Mouse (Mus musculus) limb, embryonic 13.5 days (tissue): ENCODE data around the gene 4933428G20Rik. TPM values are rescaled to one million over a fixed set of nuclear protein-coding genes. Genes with fewer than 3 reads are reported as not detected.

Experiments used
- ATAC-seq: fragments of 200-750 bp; cut with Nextera tagmentation; 2 replicates; pipeline ENCODE4 v1.8.0; 2017; ENCODE audit warnings: low read depth, moderate number of reproducible peaks, moderate TSS enrichment; ENCODE audit not compliant: low FRiP score
- H3K27ac ChIP-seq: fragments of 300-500 bp; sonication (generic); 2 replicates; pipeline ENCODE4 v1.5.1; 2015; ENCODE audit warnings: inconsistent platforms, mild to moderate bottlenecking, moderate library complexity
- H3K27me3 ChIP-seq: fragments of 300-500 bp; sonication (generic); 2 replicates; pipeline ENCODE4 v1.6.1; 2015; ENCODE audit warnings: mild to moderate bottlenecking, inconsistent platforms
- H3K36me3 ChIP-seq: fragments of 300-500 bp; sonication (generic); 2 replicates; pipeline ENCODE4 v1.6.1; 2015; ENCODE audit warnings: inconsistent platforms, mild to moderate bottlenecking, moderate library complexity
- H3K4me1 ChIP-seq: fragments of 300-500 bp; sonication (generic); 2 replicates; pipeline ENCODE4 v1.6.1; 2015; ENCODE audit warnings: inconsistent platforms
- H3K4me2 ChIP-seq: fragments of 300-500 bp; sonication (generic); replicated peaks from 2 replicates; pipeline ENCODE4 v1.6.1; 2015; ENCODE audit warnings: inconsistent platforms, mild to moderate bottlenecking, moderate library complexity
- H3K4me3 ChIP-seq: fragments of 300-500 bp; sonication (generic); 2 replicates; pipeline ENCODE4 v1.5.1; 2015; ENCODE audit warnings: moderate library complexity, mild to moderate bottlenecking, inconsistent platforms
- H3K9ac ChIP-seq: fragments of 300-500 bp; sonication (generic); 2 replicates; pipeline ENCODE4 v1.6.1; 2015; ENCODE audit warnings: mild to moderate bottlenecking, inconsistent platforms
- H3K9me3 ChIP-seq: fragments of 300-500 bp; sonication (generic); 2 replicates; pipeline ENCODE4 v1.6.1; 2016; ENCODE audit warnings: inconsistent platforms
- WGBS: fragments of 180-500 bp; shearing (Covaris S2); methylation state at CpG from one replicate; pipeline ENCODE4 v1.1.7; 2015; 5-methylcytosine and 5-hydroxymethylcytosine counted together
- polyA plus RNA-seq: library from polyadenylated mRNA; unstranded; fragments of >200 nt; fragmentation: Nextera tagmentation; extraction: Ambion mirVana; gene quantifications from 2 replicates; pipeline ENCODE4 v1.2.1, GENCODE M21; 2015

Gene 4933428G20Rik
- polyA plus RNA-seq, 1 experiment from 2014 or later: 1.1 TPM

GRCm38 (mm10) chr11:97539622-97540021 lies 39.5 kb upstream of the 4933428G20Rik start:
- ATAC-seq: no peak
- H3K9ac ChIP-seq: no peak overlapping the region
- H3K9me3 ChIP-seq: 0 out of 2 replicates have a peak, but pooled peaks cover 3% of the 10 kb centered on the region
- H3K27ac ChIP-seq: no peak overlapping the region
- no peak overlapping the region for H3K4me3 ChIP-seq
- H3K27me3 ChIP-seq: peaks cover 87% of the 10 kb centered on the region
- no peak overlapping the region for H3K4me2 ChIP-seq
- peaks cover 31% of the 10 kb centered on the region for H3K4me1 ChIP-seq
- 69% methylated on average over 5 of the region's 5 CpGs for WGBS
- H3K36me3 ChIP-seq: no peaks in the 10 kb centered on the region

DNA sequence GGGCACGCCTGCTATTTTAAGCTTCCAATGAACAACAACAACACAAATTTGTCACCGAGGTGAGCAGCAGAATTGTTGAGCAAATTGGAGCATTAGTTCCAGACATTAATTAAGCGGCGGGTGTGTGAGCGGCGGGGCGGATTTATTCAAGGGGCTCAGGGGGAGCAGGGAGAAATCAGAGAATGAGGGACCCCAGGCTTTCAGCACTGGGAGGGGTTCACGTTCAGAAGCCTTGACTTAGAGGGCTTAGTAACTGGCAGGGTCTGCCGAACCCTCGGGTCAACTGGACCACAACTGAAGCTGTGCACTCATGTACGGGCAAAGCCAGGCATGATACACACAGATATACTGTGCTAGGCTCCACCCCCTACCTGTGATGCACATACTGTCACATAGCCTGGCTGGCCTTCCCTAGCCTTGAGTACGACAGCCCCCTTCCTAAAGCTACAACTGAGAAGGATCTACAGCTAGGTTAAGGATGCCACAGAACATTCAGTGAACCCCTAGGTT lies 37.5 kb upstream of the 4933428G20Rik start:
- Histone ChIP-seq H3K4me3 (peak overlapping the region; percentile 46), H3K36me3 (no peaks in the 10 kb centered on the region)

GRCm38 (mm10) chr11:97536835-97537579 lies 36.9 kb upstream of the 4933428G20Rik start:
- peak overlapping the region; percentile 83 for H3K4me2 ChIP-seq
- H3K36me3 ChIP-seq: no peaks in the 10 kb centered on the region
- H3K9me3 ChIP-seq: 0 out of 2 replicates have a peak, but pooled peaks cover 3% of the 10 kb centered on the region
- H3K4me3 ChIP-seq: peak overlapping the region; percentile 46
- H3K9ac ChIP-seq: peak overlapping the region; percentile 65
- under 1% methylated on average over 33 of the region's 36 CpGs for WGBS
- no peak overlapping the region for H3K27ac ChIP-seq
- peaks cover 49% of the 10 kb centered on the region for H3K4me1 ChIP-seq
- no peak for ATAC-seq
- H3K27me3 ChIP-seq: peaks cover 88% of the 10 kb centered on the region

More for the DNA sequence above, 37.5 kb upstream of the 4933428G20Rik start:
- ATAC-seq: no peak
- peaks cover 87% of the 10 kb centered on the region for H3K27me3 ChIP-seq
- WGBS: 21% methylated on average over 12 of the region's 12 CpGs
- no peak overlapping the region for H3K27ac ChIP-seq
- H3K9me3 ChIP-seq: 0 out of 2 replicates have a peak, but pooled peaks cover 3% of the 10 kb centered on the region
- no peak overlapping the region; the same call in 1 of the 2 replicates for H3K9ac ChIP-seq
- H3K4me2 ChIP-seq: peak overlapping the region; percentile 83
- H3K4me1 ChIP-seq: peaks cover 43% of the 10 kb centered on the region

- H3K4me1 ChIP-seq: peaks cover 56% of the 10 kb centered on the region
Measured at GRCm38 (mm10) chr11:97536083-97536747, 36.1 kb upstream of the 4933428G20Rik start.

DNA sequence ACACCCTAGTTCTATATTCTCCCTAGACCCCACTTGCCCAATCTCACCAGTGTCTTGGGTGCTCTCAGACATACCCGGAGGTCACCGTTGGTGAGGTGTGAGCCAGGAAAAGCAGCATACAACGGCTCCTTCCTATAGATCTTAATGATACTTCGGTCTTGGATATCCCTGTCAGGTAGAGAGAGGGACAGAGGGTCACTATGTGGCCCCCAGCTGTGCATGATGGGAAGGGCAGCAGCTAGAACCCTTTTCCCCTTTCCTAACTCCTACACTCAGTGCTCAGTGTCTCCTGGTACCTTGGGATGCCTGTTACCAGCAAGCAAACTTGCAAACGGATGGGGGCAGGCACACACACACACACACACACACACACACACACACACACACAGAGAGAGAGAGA lies 35.5 kb upstream of the 4933428G20Rik start:
- no peaks in the 10 kb centered on the region for H3K36me3 ChIP-seq
- no peak overlapping the region for H3K9ac ChIP-seq
- WGBS: 38% methylated on average over 5 of the region's 5 CpGs
- ATAC-seq: no peak
- no peak overlapping the region for H3K27ac ChIP-seq
- peaks cover 50% of the 10 kb centered on the region for H3K4me1 ChIP-seq
- H3K9me3 ChIP-seq: 0 out of 2 replicates have a peak, but pooled peaks cover 3% of the 10 kb centered on the region
- H3K27me3 ChIP-seq: peaks cover 87% of the 10 kb centered on the region
- no peak overlapping the region for H3K4me3 ChIP-seq
- no peak overlapping the region for H3K4me2 ChIP-seq

More at GRCm38 (mm10) chr11:97536083-97536747, 36.1 kb upstream of the 4933428G20Rik start:
- ATAC-seq: no peak
- Histone ChIP-seq H3K9ac (0 out of 2 replicates have a peak overlapping the region, but pooled peaks have one; percentile 65), H3K27ac (no peak overlapping the region), H3K4me3 (peak overlapping the region; percentile 46), H3K9me3 (0 out of 2 replicates have a peak, but pooled peaks cover 3% of the 10 kb centered on the region), H3K4me2 (peak overlapping the region; percentile 83), H3K36me3 (no peaks in the 10 kb centered on the region), H3K27me3 (peaks cover 85% of the 10 kb centered on the region)
- 13% methylated on average over 35 of the region's 35 CpGs for WGBS

DNA sequence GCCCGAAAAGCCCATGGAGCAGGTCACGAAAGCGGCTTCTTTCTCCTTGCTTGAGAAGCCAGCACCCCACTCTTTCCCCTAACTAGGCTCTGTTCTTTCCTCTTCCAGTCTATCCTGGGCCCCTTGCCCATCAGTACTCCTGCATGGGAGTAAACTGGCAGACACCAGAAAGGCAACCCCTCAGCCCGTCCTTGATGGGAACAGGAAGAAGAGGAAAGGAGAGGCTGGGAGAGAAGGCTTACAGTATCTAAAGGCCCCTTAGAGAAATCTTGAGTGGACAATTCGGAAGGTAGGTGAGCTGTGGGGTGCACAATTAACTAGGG lies 35.1 kb upstream of the 4933428G20Rik start:
- WGBS: 27% methylated on average over 5 of the region's 5 CpGs
- Histone ChIP-seq H3K9me3 (0 out of 2 replicates have a peak, but pooled peaks cover 3% of the 10 kb centered on the region), H3K27ac (no peak overlapping the region), H3K4me2 (peak overlapping the region; percentile 58), H3K9ac (no peak overlapping the region), H3K4me3 (peak overlapping the region; percentile 34), H3K36me3 (no peaks in the 10 kb centered on the region), H3K27me3 (peaks cover 91% of the 10 kb centered on the region), H3K4me1 (peaks cover 46% of the 10 kb centered on the region)
- ATAC-seq: no peak

- Histone ChIP-seq H3K4me3 (peak overlapping the region; percentile 34), H3K4me1 (peaks cover 45% of the 10 kb centered on the region), H3K9me3 (0 out of 2 replicates have a peak, but pooled peaks cover 3% of the 10 kb centered on the region), H3K27ac (no peak overlapping the region), H3K4me2 (peak overlapping the region; percentile 58), H3K36me3 (no peaks in the 10 kb centered on the region), H3K9ac (peak overlapping the region; percentile 60), H3K27me3 (peaks cover 96% of the 10 kb centered on the region)
- no peak for ATAC-seq
- 1% methylated on average over 95 of the region's 95 CpGs for WGBS
Measured at GRCm38 (mm10) chr11:97534442-97535307, 34.5 kb upstream of the 4933428G20Rik start.

DNA sequence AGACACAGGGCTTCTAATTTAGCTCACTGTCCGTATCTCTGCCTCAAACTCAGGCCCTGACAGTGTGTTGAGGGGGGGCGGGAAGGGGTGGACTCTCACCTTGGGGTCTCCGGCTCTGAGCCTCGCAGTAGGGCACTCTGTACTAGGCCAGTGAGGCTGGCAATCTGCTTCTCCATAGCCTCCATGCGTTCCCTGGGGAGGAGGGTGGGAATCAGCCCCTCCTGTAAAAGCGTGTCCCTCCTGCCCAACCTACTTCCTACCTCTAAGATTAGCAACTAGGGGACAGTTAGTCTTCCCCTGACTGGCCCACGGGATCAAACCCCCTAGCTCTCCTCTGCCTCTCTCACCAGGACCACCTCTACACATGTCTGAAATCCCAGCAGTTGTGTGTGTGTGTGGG lies 33.5 kb upstream of the 4933428G20Rik start:
- no peak overlapping the region; the same call in 1 of the 2 replicates for H3K4me2 ChIP-seq
- WGBS: 19% methylated on average over 7 of the region's 7 CpGs
- H3K4me1 ChIP-seq: peaks cover 45% of the 10 kb centered on the region
- H3K9ac ChIP-seq: no peak overlapping the region
- no peak overlapping the region for H3K4me3 ChIP-seq
- H3K27ac ChIP-seq: no peak overlapping the region
- H3K27me3 ChIP-seq: peaks cover 91% of the 10 kb centered on the region
- ATAC-seq: no peak
- H3K36me3 ChIP-seq: no peaks in the 10 kb centered on the region
- H3K9me3 ChIP-seq: 0 out of 2 replicates have a peak, but pooled peaks cover 3% of the 10 kb centered on the region

DNA sequence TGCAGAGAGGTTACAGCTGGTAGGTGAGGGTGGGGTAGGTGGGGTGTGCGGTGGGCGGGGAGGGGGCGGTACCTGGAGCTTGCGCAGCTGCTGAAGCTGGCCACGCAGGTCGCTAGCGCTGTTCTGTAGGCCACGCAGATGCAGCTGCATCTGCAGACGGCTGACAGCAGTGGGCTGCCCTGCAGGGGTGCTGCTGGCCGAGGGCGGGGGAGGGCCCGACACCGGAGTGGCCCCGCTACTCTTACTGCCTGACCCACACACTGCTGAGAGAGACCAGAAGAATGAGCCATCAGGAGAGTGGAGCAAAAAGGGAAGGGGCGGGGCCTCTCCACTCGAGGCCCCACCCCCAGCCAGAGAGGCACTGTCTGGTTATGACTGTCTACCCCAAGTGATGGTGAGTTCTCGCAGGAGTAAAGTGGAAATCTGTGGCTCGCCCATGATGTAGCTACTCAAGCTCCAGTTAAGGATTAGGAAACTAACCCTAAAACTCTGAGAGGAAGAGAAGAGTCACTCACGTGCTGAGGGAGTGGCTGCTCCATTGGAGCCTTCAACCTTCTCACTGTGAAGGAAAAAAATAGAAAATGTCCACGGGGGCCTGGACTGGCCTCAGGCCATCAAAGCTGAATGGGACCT lies 32.9 kb upstream of the 4933428G20Rik start:
- H3K36me3 ChIP-seq: no peaks in the 10 kb centered on the region
- peak overlapping the region; percentile 82 for H3K4me2 ChIP-seq
- no peak overlapping the region for H3K9ac ChIP-seq
- whole genome bisulfite sequencing: 4% methylated on average over 20 of the region's 20 CpGs
- H3K4me1 ChIP-seq: peaks cover 45% of the 10 kb centered on the region
- peak; percentile 21; the same call in 1 of the 2 replicates for ATAC-seq
- peak overlapping the region; percentile 50 for H3K4me3 ChIP-seq
- H3K27ac ChIP-seq: no peak overlapping the region
- H3K27me3 ChIP-seq: peaks cover 89% of the 10 kb centered on the region
- no peaks in the 10 kb centered on the region for H3K9me3 ChIP-seq

DNA sequence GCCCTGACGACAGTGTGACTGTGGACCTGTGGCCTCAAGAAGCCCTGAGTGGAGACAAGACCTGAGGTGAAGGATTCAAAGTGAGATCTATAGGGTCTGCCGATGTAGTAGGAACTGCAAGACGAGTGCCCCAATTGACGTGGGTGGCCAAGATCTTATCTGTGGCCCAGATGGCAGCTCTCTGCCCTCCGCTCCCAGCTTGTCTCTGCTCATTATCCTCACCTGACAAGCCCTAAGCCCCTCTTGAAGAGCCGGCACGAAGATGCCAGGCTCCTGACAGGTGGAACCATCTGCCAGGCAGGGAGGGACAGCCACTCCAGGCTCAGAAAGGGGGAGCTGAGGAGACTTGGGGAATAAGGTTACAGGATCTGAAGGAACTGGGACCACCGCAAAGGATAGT lies 32.2 kb upstream of the 4933428G20Rik start:
- Histone ChIP-seq H3K4me2 (peak overlapping the region; percentile 82), H3K9me3 (no peaks in the 10 kb centered on the region), H3K27me3 (peaks cover 82% of the 10 kb centered on the region), H3K36me3 (no peaks in the 10 kb centered on the region), H3K4me1 (peaks cover 41% of the 10 kb centered on the region), H3K9ac (no peak overlapping the region), H3K27ac (no peak overlapping the region), H3K4me3 (peak overlapping the region; percentile 50)
- ATAC-seq: no peak; the same call in 1 of the 2 replicates
- 11% methylated on average over 8 of the region's 8 CpGs for WGBS
